Mouse (Mus musculus) testis, postnatal 10 days (tissue): ENCODE data around the gene Hck.

ENCODE experiments used
- DNase-seq: peaks from one replicate; pipeline ENCODE4 v3.0.0; 2021; ENCODE audit warnings: low spot score

The Hck gene

DNA sequence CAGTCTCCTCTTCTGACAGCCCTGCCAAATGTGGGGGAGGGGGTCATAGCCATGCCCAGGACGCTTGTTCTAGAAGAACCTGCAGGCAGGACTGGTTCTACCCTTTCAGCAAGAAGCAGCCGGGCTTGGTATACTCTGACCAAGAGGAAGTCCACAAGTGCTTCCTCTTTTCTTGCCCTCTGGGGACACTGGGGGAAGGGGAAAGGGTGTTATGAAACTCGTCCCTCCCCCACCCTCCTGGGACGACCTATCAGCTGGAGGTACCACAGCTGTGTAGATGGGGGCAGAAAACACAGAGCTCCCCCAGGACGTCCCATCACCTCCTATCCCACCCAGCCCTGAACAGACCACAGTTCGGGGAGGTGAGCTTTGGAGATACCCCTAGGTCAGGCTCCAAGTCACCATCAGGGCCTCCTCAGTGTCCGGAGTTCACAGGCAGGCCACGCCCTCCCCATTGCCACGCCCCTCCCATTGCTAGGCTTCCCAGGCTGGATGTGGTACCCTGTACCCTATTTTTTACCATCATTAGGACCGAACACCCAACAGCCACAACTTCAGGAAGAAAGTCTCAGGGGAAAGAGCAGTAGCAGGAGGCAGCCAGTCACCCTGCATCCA, 17.6 kb upstream of the Hck start:
- no peak for DNase-seq

DNA sequence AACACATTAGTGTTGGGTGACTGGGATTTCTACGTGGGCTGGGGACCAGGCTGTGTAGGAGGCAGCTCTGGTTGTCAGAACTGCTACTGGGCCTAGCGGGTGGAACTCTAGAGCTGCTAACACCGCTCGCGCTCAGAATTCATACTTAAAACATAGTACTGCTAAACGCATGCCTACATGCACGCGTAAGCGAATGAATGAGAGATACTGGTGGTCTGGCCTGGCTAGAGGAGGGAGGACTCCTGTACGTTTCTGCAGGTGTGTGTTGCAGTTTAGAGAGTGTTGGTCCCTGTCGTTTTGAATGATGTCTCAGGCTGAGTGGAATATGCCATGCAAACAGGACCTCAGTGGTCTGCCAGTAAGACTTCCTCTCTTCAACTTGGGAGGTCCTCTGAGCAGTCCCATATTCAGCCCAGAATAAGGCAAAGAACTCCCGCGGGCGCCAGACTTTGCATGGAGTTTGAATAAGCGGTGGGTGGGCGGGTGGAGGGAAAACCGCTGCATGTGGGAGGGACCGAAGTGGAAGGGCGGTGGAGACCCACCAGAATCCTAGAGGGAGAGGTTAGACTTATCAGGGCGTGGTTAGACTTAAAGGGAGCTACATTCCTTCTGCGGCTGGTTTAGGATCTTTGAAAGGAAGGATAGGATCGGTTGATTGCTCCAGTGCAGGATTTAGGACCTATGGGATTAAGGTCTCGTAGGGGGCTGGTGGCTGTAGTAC, 1.1 kb upstream of the Hck start:
- peak; percentile 34 for DNase-seq

DNA sequence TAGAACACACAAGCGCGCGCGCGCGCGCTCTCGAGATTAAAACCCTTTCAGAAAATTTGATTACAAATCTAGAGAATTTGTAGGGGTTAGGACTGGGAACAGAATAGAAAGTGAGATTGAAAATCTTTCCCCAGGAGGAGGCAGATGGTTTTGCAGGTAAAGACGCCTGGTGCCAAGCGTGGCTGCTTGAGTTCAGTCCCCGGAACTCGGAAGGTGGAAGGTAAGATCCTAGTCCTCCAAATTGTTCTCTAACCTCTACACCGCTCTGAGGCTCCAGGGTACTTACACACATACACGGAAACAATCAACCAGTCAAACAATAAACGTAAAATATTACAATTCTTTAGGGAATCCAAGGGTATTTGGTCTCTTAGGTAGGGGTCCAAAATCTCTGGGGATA, 466 bp upstream of the Hck start:
- DNase-seq = peak; percentile 33

DNA sequence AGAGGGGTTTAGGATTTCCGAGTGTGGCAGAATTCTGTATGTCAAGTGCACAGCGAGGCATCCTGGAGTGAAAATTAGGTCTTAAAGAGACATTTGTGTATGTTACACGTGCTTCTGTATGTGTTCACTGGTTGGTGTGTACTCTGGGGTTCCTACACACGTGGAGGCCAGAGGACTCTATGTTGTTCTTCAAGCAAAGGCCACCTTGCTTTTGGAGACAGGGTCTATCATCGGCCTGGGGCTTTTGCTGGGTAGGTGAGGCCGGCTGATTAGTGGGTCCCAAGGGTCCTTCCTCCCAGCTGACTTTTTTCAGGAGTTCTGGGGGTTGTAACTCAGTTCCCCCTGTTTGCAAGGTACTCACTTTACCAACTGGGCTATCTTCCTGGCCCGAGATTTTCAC, 1.3 kb downstream of the Hck start:
- peak; percentile 19 for DNase-seq

DNA sequence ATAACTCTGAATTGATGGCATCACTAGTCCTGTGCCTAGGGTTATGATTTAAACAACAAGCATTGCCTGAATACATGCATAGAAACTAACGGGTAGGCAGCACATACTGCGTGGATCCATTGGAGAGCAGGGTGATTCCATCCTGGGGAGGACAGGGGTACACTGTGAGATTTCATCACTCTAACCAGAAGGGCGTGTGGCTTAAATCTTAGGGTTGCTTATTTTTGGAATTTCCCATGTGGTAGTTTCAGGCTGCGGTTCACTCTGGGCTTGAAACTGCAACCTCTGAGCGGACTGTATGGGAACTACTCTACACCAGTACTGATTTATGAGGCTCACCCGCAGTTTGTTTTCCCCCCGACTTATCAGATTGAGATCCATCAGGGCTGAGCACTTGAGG, 3.0 kb downstream of the Hck start:
- peak; percentile 5 for DNase-seq

DNA sequence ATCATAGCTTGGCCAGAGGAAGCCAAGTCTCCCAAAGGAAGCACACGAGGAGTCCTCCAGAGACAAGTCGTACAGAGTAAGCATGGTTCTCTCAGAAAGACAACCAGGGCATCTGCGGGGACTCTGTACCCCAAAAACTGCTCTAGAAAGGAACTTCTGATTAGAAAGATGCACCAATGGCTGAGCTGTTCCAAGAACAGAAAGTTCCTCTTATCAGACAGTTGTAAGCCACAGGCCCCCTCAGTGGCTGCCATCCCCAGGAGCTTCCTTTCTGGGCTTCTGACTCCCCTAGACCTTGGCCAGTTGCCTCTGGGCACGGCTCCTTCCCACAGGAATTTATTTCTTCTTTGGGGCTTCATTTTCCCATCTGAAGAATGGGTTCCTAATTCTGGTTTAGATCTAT, 7.4 kb downstream of the Hck start:
- DNase-seq = peak; percentile 31

DNA sequence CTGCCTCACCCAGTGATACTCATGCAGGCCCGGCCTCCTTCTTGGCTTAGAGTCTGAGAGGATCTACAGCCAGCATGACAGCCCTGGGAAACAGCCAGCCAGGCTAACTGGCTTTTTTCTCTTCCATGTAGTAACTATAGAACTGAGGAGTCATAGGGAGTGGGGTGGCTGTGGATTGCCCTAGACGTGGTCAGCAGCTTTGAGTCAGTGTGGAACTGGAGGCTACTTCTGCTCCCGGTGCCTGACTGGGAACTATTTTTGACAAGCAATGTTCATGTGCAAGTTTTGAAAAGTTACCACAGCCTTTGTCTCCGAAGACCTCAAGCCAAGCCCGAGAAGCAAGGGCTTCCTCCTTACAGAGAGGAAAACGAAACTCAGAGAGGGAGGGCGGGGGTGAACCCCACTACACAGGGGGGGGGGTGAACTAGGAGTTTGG, 8.8 kb downstream of the Hck start:
- peak; percentile 42 for DNase-seq

DNA sequence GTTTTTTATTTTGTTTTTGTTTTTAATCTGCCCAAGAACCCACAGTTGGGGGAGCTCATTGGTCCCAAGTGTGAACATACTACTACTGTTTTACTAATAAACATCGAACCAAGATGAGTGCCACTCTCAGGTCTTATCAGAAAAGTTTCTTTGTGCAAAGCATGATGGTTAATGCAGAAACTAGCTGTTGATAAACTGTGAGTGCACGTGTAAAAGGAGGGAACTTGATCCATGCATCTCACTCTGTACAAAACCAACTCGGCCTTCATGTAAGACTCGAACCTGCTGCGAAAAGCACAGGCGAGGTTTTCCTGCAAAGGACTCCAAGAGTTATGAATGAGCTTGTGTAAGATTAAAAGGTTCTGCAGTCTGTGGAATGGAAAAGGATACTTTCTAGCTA, 11.2 kb downstream of the Hck start:
- DNase-seq = no peak

DNA sequence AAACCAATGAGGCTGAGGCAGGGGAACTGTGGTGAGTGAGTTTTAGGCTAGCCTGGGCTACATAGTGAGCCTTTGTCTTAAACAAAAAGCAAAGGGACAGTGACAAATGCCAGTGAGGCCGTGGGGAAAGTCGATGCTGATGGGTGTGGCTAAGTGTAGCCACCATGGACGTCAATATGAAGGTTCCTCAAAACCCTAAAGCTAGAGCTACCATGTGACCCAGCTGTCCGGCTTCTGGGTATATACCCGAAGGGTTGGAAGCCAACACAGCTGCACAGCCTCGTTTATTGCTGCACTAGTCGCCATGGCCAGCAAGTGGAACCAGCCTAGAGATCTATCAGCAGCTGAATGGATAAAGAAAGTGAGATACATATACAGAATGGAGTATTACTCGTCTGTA, 11.9 kb downstream of the Hck start:
- DNase-seq = no peak

DNA sequence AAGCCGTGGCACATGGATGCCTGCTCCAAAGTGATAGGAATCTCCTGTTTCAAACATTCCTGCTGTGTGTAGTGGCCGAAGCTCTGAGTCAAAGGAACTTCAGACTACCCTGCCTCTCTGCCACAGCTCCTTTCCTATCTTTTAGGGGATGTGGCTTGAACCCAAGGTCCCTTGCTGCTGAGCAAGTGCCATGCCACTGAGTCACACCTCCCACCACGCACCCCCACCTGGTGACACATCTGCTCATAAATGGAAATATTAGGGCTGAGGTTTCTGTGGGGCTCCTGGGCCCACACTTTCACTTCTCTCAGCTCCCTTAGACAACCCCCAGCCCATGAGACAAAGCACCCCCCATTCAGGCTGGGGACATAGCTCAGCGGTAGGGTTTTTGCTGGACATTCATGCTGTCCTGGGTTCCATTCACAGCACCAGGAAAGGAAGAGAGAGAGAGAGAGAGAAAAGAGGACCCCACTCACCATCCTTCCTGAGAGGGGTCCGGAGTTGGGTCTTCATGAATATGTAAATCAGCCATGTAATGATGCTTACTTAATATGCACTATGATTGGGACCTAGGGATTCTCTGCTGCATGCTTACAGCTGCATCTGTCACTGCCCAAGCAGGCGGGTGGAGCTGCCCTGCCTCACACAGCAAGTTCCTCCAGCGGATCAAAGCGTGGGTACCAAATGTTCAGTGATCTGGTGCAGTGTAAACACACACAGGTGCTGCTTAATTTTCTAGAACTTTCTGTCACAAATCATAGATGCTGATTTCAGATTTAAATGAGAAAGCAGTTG, 13.8 kb downstream of the Hck start:
- DNase-seq = no peak

DNA sequence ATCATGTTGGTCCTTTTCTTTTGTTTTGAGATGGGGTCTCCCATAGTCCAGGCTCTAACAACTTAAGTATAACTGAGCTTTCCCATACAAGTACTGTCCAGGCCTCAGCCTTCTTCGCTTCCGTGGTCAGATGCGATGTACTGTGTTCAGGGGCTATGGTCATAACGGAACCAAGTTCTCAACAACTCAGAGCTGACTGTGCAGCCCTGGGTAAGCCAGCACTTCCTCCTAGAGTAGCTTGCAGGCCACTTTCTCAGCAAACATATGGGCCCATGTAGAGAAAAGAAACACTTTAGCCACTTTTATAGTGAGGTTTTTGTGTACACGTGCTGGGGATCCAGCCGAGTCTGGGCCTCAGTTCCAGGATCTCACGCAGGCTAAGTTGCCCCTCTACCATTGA, 14.4 kb downstream of the Hck start:
- no peak for DNase-seq

DNA sequence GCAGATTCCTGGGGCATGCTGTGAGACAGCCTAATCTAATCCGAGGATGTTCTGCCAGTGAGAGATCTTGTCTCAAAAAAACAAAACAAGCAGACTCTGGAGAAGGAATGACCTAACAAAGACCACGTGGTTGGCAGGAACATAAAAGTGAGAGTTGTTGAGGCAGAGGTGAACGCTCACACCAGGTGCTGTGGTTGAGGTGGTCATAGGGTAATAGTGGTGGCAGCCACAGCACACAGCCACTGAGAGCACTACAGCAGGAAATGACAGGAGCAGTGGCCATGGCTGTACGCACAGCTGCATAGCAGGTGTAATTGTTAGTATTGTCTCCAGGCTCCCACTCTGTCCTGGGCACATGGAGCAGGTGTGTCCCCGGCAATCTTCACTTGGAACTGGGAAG, 17.6 kb downstream of the Hck start:
- DNase-seq = no peak

DNA sequence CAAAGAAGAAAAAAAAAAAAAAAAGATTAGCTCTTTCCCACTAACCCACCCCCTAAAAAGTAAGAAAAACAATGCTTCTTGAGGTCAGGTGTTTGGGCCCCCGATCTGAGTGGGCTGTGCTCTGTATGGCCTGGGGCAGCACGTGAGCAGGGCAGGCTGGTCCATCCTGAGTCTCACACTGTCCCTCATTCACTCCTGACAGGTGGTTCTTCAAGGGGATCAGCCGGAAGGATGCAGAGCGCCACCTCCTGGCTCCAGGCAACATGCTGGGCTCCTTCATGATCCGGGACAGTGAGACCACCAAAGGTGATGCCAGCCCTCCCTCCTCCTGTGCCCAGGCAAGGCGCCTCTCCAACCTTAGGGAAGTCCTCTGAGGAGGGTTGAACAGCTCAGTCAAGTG, 22.8 kb downstream of the Hck start:
- peak; percentile 61 for DNase-seq

DNA sequence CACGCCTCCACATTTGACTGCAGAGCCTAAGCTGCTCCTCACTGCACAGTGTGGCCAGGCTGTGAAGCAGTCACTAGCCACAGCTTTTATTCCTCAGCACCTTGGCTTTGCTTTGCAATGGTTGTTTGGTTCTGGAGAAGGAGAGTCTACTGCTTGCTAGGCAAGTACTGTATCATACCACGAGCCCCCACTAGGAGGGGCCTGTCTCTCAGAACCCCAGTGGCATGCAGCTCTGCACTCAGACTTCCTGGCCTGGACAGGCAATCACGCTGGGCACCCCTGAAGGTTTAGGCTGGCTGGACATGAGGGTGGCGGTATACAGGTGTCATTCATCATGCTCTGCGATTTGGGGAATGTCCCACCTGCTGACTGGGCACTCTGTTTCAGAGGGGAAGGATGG, 26.0 kb downstream of the Hck start:
- no peak for DNase-seq

DNA sequence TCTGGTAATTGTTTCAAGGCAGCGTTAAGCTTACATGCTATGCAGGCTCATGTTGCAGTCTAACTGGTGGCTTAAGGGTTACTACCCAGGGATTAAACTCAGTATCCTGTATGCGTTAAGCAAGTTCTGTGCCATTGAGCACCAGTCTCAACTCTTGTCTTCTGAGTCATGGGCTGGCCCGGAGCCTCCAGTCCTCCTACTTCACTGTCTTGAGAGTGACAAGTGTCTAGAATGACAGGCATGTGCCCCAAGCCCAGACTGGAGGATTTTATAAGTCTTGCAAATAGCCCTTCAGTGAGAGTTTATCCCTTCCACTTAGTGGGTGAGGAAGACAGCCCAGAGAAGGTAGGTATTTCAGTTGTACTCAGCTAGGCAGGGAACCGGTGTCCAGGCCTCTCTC, 27.9 kb downstream of the Hck start:
- DNase-seq = no peak

DNA sequence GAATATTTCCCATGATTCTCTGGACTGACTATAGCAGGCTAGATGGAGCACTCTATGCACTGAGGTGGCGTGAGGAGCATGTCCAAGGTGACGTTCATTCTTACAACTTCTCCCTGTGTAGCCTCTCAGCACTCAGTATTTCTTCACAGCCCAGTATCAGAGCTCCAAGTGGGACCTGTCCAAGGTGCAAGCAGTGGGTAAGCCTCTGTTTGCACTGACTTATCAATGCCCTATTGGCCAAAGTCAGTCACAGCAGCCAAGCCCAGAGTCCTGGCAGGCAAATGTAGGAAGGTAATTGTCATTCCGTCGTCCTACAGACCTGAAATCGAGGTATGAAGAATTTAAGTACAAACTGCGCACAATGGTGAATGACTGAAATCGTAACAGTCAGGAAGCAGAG, 30.9 kb downstream of the Hck start:
- no peak for DNase-seq

DNA sequence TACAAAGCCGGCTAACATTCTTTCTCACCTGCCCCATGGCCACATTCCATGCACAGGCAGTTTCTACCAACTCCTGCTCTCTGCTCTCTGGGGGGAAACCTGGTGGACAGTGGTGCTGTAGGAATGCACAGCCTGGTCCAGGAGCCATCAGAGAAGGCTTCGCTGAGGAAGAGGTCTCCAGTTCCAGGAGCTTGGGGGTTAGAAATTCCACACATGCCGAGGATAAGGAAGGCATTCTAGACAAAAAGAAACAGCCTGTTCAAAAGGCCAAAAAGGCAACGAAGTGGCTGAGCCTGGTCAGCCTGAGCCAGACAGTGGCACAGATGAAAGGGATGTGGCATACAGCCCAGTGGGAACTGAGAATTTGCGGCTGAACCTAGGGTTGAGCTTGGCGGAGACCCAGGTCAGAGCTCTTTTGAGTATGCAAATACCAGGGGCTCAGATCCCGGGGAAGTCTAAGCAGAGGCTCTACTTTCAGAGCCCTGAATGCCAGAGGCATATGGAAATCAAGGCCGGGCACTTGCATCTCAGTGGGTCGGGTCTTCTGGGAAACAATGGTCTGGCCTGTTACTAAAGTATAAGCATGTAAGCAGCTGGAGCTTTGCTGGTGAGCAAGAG, 31.8 kb downstream of the Hck start:
- peak; percentile 57 for DNase-seq

DNA sequence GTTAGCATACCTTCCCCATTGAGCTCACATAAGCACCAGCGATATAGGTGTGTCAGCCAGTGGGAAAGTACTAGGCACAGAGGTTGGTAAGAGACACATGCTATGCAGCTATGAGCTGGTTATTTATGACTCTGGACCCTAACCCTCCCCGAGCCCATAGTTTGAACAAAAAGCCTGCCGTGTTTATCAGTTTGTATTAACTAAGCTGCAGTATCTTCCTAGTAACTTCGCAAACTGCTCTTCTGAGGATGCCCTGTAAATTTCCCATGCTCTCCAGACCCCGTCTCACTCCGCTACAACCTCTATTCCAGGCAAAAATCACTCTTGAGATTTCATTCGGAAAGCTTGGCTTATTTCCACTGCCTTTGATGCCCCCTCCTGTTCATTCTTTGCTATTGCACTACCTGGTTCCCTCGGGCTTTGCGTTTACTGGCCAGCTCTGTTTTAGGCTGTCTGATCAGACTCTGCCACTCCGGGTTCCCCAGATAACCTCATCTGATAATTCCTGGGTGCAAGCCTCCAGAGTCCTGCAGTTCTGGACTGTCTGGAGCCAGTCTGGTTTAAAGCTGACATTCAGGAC, 34.4 kb downstream of the Hck start:
- DNase-seq = peak; percentile 68

DNA sequence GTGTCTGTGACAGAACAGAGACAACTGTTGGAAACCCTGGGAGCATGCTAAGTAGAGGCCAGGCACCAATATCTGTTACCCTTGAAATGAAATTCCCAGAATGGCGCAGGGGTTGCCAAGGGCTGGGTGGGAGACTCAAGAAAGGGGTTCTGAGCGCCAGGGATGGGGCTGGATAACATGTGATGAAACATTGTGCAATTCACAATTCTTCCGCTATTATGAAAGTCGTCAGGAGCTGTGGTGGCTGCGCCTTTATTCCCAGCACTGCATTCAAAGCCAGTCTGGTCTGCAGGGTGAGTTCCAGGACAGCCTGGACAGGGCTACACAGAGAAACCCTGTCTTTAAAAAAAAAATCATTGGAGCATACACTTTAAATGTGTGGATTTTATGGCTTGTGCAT, 37.1 kb downstream of the Hck start:
- DNase-seq = no peak

DNA sequence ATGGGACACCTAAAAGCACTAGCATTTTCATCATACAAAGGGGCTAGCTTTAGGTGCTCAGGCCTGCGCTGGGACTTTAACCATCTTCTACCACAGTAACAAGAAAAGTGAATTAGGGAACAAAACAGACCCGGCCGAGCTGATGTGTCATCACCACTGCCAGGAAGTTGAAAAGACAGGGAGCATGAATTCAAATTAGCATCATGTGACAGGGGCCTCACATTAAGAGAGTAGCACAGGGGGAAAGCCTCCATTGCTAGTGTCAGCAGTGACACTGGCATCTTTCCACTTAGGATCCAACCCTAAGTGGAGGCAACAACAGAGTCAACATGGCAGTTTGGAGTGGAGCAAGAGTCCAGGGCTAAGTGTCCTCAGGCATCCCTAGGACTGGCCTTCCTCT, 39.0 kb downstream of the Hck start:
- no peak for DNase-seq

DNA sequence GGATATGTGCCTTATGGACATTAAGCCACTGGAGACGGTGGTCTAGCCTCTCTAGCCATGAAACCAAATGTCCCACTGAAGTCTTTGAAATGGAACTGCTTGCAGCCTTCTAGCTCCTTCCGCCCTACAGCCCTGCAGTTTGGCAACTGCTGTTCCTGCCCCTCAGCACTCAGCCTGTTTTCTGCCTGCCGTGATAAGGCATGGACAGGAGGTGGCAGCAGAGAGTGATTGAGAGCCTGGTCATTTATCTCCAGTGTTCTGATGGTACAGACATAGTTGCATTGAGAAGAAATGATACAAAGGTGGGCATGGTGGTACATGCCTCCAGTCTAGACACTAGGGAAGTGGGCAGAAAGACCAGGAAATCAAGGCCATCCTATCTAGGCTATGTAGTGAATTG, 39.4 kb downstream of the Hck start:
- peak; percentile 83 for DNase-seq

DNA sequence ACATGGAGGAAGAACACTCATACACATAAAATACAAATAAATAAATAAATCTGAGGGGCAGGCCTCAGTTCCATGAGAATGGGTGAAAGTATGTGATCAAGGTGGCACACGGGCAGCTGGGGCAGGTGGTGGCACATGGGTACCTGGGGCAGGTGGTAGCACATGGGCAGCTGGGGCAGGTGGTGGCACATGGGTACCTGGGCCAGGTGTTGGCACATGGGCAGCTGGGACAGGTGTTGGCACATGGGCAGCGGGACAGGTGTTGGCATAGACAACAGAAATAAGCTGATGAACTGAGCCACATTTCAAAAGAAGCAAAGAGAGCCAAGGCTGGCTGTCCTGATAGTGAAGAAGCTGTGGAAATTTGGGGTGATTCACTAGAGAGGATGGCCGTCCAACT, 41.5 kb downstream of the Hck start:
- no peak for DNase-seq

DNA sequence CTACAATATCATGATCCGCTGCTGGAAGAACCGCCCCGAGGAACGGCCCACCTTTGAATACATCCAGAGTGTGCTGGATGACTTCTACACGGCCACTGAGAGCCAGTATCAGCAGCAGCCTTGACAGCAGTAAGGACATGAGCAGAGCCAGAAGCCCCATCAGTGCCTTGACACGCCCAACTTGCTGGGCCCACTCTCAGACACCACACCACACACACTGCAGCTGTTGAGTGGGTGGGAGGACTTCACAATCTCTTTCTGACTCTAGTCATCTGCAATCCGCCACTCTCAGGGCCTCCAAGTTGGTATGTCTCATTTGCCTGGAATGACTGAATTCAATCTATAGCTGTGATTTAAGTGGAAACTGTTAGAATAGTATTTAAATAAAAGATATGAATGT, 42.8 kb downstream of the Hck start:
- no peak for DNase-seq
